Comparison of ENCODE assay signal across 1 mouse cellular context in the genomic region with DNA sequence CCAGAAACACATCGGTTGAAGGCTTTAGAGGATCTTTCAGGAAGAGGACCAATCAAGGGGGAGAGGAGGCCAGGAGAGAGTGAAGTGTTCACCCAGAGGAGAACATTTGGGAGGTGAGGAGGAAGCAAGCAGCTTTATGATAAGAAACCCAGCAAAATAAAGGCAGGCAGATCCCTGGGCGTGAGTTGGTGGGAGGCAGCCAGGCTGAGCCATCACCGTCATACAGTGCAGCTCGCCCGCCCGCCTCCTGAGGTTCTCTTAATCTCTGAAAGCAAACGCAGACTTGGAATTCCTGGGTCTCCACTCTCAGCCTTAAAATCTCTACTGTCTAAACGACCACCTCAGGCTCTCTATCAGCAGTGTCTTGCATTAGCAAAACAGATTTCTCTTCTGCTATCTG.
TF ChIP-seq lines count a peak whose summit lies in the region.

No protein-coding gene starts in this region.

TF ChIP-seq in CH12.LX, 34 proteins besides CTCF, POLR2A, EP300 and RAD21:
- TF ChIP-seq TCF12 (IDR thresholded peaks at IDR 0.05; ENCODE audit: low read depth, low read length) (no peak), USF1 (IDR thresholded peaks at IDR 0.05; ENCODE audit: low read depth, low read length) (no peak)
